Mouse (Mus musculus): ENCODE data around the gene Aldh1b1.
A peak's percentile ranks its signal among the peaks of the same experiment; 100 is the strongest.

Gene Aldh1b1

DNA sequence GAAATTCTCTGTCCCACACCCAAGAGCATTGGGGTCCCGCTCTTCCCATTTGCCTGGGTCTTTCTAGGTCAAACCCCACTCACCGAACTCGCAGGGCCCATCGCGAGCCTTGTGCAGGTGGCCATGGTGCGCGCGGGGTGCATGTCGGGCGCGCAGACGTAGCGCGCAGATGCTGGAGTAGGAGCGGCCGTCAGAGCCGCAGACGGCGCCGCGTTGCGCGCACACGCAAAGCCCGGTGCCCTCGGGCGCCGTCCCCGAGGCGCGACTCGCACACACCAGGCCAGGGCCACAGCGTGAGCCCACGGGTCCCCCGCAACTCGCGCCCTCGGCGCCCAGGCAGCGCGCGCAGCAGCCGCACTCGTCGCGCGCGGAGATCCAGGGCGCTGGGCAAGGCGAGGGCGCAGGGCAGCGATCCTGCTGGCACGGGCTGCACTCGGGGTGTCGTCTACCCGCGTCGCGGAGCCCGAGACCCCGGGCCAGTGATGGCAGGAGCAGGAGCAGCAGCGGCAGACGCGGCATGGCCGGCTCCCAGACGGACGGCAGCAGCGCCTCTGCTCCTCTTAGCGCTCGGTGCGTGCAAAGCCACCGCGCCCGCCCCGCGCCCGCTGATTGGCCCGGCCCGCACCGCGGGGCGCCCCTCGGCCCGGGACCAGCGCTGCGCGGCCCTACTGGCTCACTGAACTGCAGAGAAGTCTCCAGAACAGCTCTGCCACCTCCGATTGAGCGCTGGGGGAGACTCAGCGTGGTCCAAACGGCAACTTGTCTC is 27.6 kb downstream of the Aldh1b1 start, which contains the start of gene Igfbpl1:
Igfbpl1 (minus strand) TSS at position 649 of the 766 bp plus-strand sequence.
- no peak for DNase-seq

DNA sequence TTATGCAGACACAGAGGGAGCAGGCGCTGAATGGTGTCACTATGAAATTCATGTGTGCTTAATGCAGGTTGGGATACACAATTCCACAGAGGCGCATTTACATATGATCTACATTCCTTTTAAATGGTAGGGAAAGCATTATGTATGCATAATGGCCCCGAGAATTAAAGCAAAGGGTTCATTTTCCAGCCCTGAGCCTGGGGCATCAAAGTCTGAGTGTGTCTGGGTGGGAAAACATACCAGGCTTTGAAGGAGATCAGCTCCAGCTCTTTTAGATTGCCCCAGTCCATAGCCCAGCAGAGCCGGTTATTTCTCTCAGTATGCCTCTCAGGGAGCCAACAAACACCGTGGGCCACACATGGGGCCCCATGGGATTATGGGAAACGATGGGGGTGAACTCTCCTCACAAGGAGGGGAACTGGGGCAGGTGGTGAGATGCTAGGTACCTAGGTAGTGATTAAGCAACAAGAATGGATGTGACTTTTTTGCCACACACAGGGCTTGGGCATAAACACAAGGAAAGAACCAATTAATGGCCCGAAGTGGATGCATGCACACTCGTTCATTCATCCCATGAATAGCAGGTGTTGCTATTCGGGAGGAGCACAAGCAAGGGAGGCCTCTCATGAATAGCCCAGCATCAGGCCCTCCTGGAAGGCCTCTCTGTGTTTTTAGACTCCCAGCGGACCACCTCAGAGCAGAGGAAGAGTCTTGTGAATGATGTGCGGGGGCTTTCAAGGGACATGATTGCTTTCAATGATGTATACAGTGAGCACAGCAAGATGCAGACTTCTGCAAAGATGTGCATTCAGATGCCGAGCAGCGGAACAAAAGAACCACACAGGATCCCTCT is 31.3 kb downstream of the Aldh1b1 start:
- DNase-seq, result no peak

DNA sequence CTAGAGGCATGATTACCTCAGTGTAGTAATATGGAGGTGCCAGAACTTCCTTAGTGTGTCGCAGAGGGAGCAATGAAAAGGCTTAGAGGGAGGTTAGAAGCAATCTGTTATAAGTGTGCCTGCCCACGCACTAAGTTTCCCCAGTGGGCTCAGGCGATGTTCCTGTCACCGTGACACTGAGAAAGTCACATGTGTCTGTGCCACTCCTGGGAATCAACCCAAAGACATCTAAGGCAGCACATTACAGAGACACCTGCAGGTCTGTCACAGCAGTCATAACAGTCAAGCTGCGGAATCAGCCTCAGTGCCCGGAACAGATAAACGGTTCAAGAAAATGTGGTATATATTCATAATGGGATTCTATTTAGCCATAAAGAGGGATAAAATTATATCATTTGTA is 33.2 kb downstream of the Aldh1b1 start:
- DNase-seq, result no peak

DNA sequence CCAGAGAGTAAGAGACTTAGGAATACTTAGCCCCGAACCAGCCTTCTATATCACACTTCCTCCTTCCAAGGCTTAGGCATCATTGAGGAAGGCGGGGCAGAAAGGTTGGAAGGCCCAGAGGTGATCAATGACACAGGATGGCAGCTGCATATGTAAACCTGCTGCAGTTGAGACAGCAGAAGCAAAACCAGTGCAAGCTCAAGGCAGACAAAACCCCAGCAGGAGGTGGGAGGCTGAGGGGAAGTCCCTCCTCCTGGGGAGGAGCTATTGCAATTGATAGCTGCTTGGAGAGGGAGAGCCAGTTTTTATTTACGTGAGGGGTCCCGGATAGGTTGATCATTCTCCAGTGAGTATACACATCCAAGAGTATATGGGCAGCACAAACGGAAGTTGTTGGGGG is 34.6 kb downstream of the Aldh1b1 start:
- no peak for DNase-seq

DNA sequence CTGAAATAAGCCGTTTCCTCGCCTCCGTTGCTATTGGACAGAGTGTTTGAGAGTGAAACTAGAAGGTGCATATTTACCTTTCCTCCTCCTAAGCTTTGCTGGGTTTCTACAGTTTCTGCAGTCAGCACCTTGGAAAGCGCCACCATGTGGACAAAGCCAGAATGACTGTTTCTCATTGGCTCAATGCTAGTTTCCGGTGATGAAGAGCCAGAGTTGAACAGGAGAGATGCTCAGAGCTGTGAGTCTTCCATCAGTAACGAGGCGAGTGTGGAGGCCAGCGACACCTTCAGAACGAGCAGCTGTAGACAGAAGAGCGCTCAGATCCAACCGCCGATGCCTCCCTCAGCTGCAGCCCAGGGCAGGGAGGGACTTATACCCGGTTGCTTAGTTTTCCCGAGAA is 45.5 kb downstream of the Aldh1b1 start:
- peak; percentile 42 for DNase-seq

DNA sequence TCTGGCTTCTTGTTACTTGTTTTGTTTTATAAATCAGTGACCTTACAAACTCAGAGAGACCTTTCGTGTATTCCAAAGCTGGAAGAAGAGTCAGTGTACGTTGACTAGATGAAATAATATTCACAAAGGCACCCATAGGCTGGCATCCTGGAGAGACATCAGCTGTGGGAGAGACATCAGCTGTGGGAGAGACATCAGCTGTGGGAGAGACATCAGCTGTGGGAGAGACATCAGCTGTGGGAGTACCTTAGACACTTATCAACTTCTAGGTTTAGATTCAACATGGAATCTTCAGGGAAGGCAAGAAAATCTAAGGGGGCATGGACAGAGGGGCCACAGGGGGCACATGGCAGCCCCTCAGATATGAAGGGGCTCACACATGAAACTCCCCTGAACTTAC is 47.4 kb downstream of the Aldh1b1 start:
- no peak for DNase-seq

DNA sequence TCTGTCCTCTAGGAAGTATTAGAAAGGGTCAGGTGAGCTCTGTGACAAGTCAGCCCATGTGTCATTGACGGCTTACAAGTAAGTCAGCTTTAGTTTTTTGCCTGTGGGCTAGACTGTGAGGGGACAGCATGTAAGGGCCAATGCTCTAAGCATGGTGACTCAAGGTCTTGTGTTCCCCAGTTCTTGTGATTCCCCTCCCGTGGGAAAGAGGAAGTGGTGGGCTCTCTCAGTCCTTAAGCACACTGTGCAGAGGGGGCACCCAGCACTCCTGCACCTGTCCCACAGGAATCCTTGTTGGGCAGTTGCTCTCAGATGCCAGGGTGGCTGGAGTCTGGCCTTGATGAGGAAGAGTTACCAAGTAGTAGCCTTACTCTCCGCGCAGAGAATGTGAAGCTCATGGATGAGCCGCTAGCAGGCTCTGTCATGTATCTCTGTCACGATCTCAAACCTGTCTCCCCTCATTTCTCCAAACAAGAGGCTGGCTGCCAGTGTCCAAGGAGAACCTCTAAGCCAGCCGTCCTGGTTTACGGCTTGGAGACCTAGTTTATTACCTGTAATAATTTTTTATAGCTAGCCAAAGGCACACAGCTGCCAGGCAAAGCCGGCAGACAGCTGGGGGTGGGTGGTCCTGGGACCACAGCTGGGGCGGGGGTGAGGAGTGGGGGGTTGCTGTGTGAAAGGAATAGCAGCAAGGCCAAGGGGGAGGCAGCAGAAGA is 49.4 kb downstream of the Aldh1b1 start, which contains the start of gene Stra6l:
Stra6l (plus strand) TSS at position 556 of the 716 bp plus-strand sequence.
- no peak for DNase-seq

DNA sequence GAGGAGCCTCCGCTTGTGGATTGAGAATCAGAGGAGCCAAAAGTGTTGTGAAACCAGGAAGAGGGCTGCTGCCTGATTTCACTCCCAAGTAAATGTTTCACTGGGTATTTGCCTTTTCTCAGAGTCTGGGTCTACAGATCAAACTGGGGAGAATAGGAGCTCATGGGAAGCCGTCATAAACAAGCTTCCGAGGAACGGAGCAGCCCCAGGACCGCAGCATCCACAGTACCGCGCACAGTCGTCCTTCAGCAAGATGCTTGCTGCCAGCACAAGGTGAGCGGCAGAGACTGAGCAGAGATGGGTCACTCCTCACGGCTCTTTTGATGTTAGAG is 50.0 kb downstream of the Aldh1b1 start:
- no peak for DNase-seq

DNA sequence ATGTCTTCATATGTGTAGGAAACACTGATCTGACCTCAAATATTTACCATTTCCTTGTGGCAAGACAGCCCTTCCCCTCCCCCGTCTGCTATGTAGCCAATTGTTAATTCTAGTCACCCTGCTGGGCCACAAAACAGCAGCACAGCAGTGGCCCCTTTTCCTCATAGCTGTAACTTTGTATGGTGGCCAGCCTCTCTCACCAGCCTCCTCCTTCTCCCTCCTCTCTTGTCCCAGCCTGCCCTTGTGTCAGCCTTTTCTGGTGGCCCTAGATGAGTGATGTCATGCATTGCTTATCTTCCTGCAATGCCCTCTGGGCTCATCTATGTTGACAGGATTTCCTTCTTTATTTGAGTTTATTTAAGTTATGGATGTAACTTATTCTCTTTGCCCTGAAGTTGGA is 50.6 kb downstream of the Aldh1b1 start:
- DNase-seq, result no peak

DNA sequence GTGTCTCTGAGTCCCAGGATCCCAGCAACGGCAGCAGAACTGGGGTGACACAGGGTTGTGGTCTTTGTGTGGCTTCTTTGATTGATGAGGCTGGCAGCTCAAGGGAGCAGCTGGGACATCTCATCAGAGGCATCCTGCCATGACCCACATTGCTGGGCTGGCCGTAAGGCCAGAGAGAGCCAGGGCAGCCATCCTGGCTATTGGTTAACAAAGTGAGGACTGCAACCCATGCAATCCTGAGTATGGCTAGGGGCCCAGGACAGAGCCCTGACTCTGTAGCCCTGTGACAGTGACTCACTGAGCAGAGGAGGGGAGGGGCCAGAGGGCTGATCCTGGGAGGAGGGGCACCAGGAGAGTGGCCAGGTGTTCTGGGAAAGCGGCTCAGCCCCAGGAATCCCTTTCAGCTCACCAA is 52.8 kb downstream of the Aldh1b1 start:
- DNase-seq, result peak; percentile 39

DNA sequence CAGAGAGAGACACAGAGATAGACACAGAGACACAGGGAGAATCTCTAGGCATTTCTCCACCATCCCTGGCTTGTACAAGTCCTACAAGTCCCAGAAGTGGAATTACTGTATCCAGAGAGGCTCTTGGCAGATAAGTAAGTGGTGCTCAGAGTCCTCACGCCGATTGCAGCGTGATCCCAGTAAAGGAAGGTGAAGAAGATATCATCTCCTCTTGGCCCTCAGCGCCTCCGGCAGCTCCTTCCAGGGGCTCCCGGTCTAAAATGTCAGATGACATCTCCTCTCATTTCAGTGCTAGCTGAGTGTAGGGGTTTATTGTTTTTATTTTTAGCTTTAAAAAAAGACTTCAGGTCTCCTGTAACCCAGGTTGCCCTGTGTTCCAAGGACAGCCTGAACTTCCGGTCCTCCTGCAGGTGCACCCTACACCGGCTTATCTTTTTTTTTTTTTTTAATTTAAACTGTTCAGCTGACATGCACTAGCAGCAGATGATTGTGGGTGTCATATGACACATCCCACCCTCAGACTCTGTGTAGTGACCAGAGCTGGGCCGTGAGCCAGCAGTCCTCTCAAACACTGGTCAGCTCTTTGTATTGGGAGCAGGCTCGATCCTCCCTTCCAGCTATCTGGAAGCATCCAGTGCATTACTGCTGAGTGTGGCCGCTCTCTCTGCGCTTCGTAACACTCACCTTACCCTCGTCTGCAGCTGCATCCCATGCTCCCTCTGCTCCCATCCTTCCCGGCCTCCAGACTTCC is 54.8 kb downstream of the Aldh1b1 start:
- DNase-seq, result peak; percentile 14

All from lung, postnatal 36 days (tissue).